Mouse (Mus musculus): Measurements from ENCODE around the gene Strbp. TPM values are rescaled to one million over a fixed set of nuclear protein-coding genes. Genes with fewer than 3 reads are reported as not detected.

Gene Strbp
- polyA plus RNA-seq, 1 experiment from 2014 or later: 38.1 TPM

GRCm38 (mm10) chr2:37572141-37572540 is 131.5 kb downstream of the Strbp start:
- Histone ChIP-seq H3K4me2 (ENCODE audit: low read depth, low read length) (no peak overlapping the region), H3K27me3 (replicated peaks; ENCODE audit: control insufficient read depth, insufficient read depth, low read length) (no peaks in the 10 kb centered on the region), H3K9me3 (ENCODE audit: control insufficient read depth, low read length) (no peaks in the 10 kb centered on the region), H3K4me3 (ENCODE audit: low read depth, low read length) (no peak overlapping the region), H3K36me3 (ENCODE audit: control insufficient read depth, insufficient read depth, low read length) (peaks cover 16% of the 10 kb centered on the region; the same call in 1 of the 2 replicates), H3K9ac (ENCODE audit: low read depth, low read length) (no peak overlapping the region), H3K4me1 (ENCODE audit: control insufficient read depth, insufficient read depth, low read length) (no peaks in the 10 kb centered on the region), H3K27ac (replicated peaks; ENCODE audit: low read depth, low read length) (no peak overlapping the region)
- WGBS: 92% methylated on average over 2 of the region's 2 CpGs
- DNase-seq (ENCODE audit: low spot score) (no peak), ATAC-seq (ENCODE audit: low read depth) (no peak)

GRCm38 (mm10) chr2:37570703-37571102 is 133.0 kb downstream of the Strbp start:
- Histone ChIP-seq H3K9me3 (ENCODE audit: control insufficient read depth, low read length) (no peaks in the 10 kb centered on the region), H3K27me3 (replicated peaks; ENCODE audit: control insufficient read depth, insufficient read depth, low read length) (no peaks in the 10 kb centered on the region), H3K36me3 (ENCODE audit: control insufficient read depth, insufficient read depth, low read length) (peaks cover 29% of the 10 kb centered on the region), H3K27ac (replicated peaks; ENCODE audit: low read depth, low read length) (no peak overlapping the region), H3K4me1 (ENCODE audit: control insufficient read depth, insufficient read depth, low read length) (no peaks in the 10 kb centered on the region), H3K4me2 (ENCODE audit: low read depth, low read length) (no peak overlapping the region), H3K4me3 (ENCODE audit: low read depth, low read length) (no peak overlapping the region), H3K9ac (ENCODE audit: low read depth, low read length) (no peak overlapping the region)
- WGBS: 86% methylated on average over 2 of the region's 2 CpGs
- DNase-seq (ENCODE audit: low spot score) (peak; percentile 18), ATAC-seq (ENCODE audit: low read depth) (no peak)

DNA sequence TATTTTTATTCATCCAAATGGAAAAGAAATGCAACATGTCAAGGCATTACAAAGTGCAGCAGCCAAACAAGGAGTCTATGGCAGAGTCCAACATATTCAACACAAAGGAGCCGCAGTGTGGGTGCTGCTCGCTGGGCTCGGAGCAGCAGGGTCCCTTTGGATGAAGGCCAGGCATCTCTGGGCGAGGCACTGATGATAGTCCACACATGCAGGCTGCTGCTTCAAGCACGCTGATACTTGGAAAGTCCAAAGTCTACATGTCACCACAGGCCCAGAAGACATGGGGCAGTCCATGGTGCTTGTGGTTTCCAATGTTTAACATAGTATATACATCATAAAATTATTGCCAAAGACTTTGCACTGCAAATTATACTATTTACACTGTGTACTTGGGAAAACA is 133.8 kb downstream of the Strbp start:
- peak; percentile 10 for DNase-seq (ENCODE audit: low spot score)
- H3K27me3 ChIP-seq (replicated peaks; ENCODE audit: control insufficient read depth, insufficient read depth, low read length): no peaks in the 10 kb centered on the region
- H3K9ac ChIP-seq (ENCODE audit: low read depth, low read length): no peak overlapping the region
- H3K4me1 ChIP-seq (ENCODE audit: control insufficient read depth, insufficient read depth, low read length): no peaks in the 10 kb centered on the region
- no peaks in the 10 kb centered on the region for H3K9me3 ChIP-seq (ENCODE audit: control insufficient read depth, low read length)
- no peak overlapping the region for H3K4me2 ChIP-seq (ENCODE audit: low read depth, low read length)
- H3K4me3 ChIP-seq (ENCODE audit: low read depth, low read length): no peak overlapping the region
- H3K36me3 ChIP-seq (ENCODE audit: control insufficient read depth, insufficient read depth, low read length): peaks cover 36% of the 10 kb centered on the region
- H3K27ac ChIP-seq (replicated peaks; ENCODE audit: low read depth, low read length): no peak overlapping the region
- no peak for ATAC-seq (ENCODE audit: low read depth)
- 81% methylated on average over 5 of the region's 5 CpGs for WGBS

GRCm38 (mm10) chr2:37566035-37566434 is 137.6 kb downstream of the Strbp start:
- H3K9ac ChIP-seq (ENCODE audit: low read depth, low read length): no peak overlapping the region
- DNase-seq (ENCODE audit: low spot score) (no peak), ATAC-seq (ENCODE audit: low read depth) (no peak)
- no peaks in the 10 kb centered on the region for H3K4me1 ChIP-seq (ENCODE audit: control insufficient read depth, insufficient read depth, low read length)
- no peaks in the 10 kb centered on the region for H3K9me3 ChIP-seq (ENCODE audit: control insufficient read depth, low read length)
- H3K36me3 ChIP-seq (ENCODE audit: control insufficient read depth, insufficient read depth, low read length): peaks cover 69% of the 10 kb centered on the region
- H3K27me3 ChIP-seq (replicated peaks; ENCODE audit: control insufficient read depth, insufficient read depth, low read length): no peaks in the 10 kb centered on the region
- WGBS: 71% methylated on average over 1 of the region's 1 CpGs
- H3K4me3 ChIP-seq (ENCODE audit: low read depth, low read length): no peak overlapping the region
- H3K27ac ChIP-seq (replicated peaks; ENCODE audit: low read depth, low read length): no peak overlapping the region
- no peak overlapping the region for H3K4me2 ChIP-seq (ENCODE audit: low read depth, low read length)

GRCm38 (mm10) chr2:37565579-37565978 is 138.1 kb downstream of the Strbp start:
- Histone ChIP-seq H3K4me1 (ENCODE audit: control insufficient read depth, insufficient read depth, low read length) (no peaks in the 10 kb centered on the region), H3K27me3 (replicated peaks; ENCODE audit: control insufficient read depth, insufficient read depth, low read length) (no peaks in the 10 kb centered on the region), H3K36me3 (ENCODE audit: control insufficient read depth, insufficient read depth, low read length) (peaks cover 74% of the 10 kb centered on the region), H3K27ac (replicated peaks; ENCODE audit: low read depth, low read length) (no peak overlapping the region), H3K4me2 (ENCODE audit: low read depth, low read length) (no peak overlapping the region), H3K9me3 (ENCODE audit: control insufficient read depth, low read length) (no peaks in the 10 kb centered on the region), H3K4me3 (ENCODE audit: low read depth, low read length) (no peak overlapping the region), H3K9ac (ENCODE audit: low read depth, low read length) (no peak overlapping the region)
- no peak for DNase-seq (ENCODE audit: low spot score)
- ATAC-seq (ENCODE audit: low read depth): no peak
- 66% methylated on average over 2 of the region's 2 CpGs for WGBS

DNA sequence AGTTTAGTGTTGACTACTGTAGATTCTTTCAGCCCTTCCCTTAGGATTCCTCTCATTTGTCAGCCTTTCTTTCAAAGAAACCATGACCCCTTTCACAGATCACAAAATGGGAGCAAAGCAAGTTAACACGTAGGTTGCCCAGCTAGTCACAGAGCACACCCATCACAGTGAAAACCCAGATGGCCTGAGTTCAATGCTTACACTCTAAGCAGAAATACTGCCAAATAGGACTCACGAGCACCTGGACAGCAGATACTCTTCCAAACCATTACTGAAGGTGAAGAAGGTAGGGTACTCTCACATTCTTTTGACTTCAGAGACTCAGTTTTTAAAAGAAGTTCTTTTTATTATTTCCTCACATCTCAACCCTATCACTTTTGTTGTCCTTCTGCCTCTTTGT is 147.3 kb downstream of the Strbp start:
- Histone ChIP-seq H3K36me3 (ENCODE audit: control insufficient read depth, insufficient read depth, low read length) (peaks cover 89% of the 10 kb centered on the region), H3K27me3 (replicated peaks; ENCODE audit: control insufficient read depth, insufficient read depth, low read length) (no peaks in the 10 kb centered on the region), H3K9me3 (ENCODE audit: control insufficient read depth, low read length) (0 out of 2 replicates have a peak, but pooled peaks cover 5% of the 10 kb centered on the region), H3K4me1 (ENCODE audit: control insufficient read depth, insufficient read depth, low read length) (no peaks in the 10 kb centered on the region), H3K4me3 (ENCODE audit: low read depth, low read length) (no peak overlapping the region), H3K27ac (replicated peaks; ENCODE audit: low read depth, low read length) (no peak overlapping the region), H3K9ac (ENCODE audit: low read depth, low read length) (no peak overlapping the region), H3K4me2 (ENCODE audit: low read depth, low read length) (no peak overlapping the region)
- WGBS: 72% methylated on average over 2 of the region's 2 CpGs
- DNase-seq (ENCODE audit: low spot score) (no peak), ATAC-seq (ENCODE audit: low read depth) (no peak)

- Histone ChIP-seq H3K36me3 (ENCODE audit: control insufficient read depth, insufficient read depth, low read length) (peaks cover 87% of the 10 kb centered on the region), H3K9ac (ENCODE audit: low read depth, low read length) (no peak overlapping the region), H3K27me3 (replicated peaks; ENCODE audit: control insufficient read depth, insufficient read depth, low read length) (no peaks in the 10 kb centered on the region), H3K27ac (replicated peaks; ENCODE audit: low read depth, low read length) (no peak overlapping the region), H3K4me2 (ENCODE audit: low read depth, low read length) (no peak overlapping the region), H3K4me3 (ENCODE audit: low read depth, low read length) (no peak overlapping the region), H3K9me3 (ENCODE audit: control insufficient read depth, low read length) (0 out of 2 replicates have a peak, but pooled peaks cover 2% of the 10 kb centered on the region), H3K4me1 (ENCODE audit: control insufficient read depth, insufficient read depth, low read length) (no peaks in the 10 kb centered on the region)
- DNase-seq (ENCODE audit: low spot score): no peak
- ATAC-seq (ENCODE audit: low read depth): no peak
- 97% methylated on average over 1 of the region's 1 CpGs for WGBS
These were observed 154.2 kb downstream of the Strbp start for GRCm38 (mm10) chr2:37549346-37550012.

- H3K4me1 ChIP-seq (ENCODE audit: control insufficient read depth, insufficient read depth, low read length): no peaks in the 10 kb centered on the region
- no peak overlapping the region for H3K27ac ChIP-seq (replicated peaks; ENCODE audit: low read depth, low read length)
- no peak overlapping the region for H3K4me3 ChIP-seq (ENCODE audit: low read depth, low read length)
- no peaks in the 10 kb centered on the region for H3K27me3 ChIP-seq (replicated peaks; ENCODE audit: control insufficient read depth, insufficient read depth, low read length)
- peaks cover 40% of the 10 kb centered on the region for H3K36me3 ChIP-seq (ENCODE audit: control insufficient read depth, insufficient read depth, low read length)
- WGBS: 75% methylated on average over 3 of the region's 3 CpGs
- H3K4me2 ChIP-seq (ENCODE audit: low read depth, low read length): no peak overlapping the region
- H3K9me3 ChIP-seq (ENCODE audit: control insufficient read depth, low read length): no peaks in the 10 kb centered on the region
- DNase-seq (ENCODE audit: low spot score) (peak; percentile 4), ATAC-seq (ENCODE audit: low read depth) (no peak)
- no peak overlapping the region for H3K9ac ChIP-seq (ENCODE audit: low read depth, low read length)
These were observed 172.0 kb downstream of the Strbp start for GRCm38 (mm10) chr2:37531639-37532038.

DNA sequence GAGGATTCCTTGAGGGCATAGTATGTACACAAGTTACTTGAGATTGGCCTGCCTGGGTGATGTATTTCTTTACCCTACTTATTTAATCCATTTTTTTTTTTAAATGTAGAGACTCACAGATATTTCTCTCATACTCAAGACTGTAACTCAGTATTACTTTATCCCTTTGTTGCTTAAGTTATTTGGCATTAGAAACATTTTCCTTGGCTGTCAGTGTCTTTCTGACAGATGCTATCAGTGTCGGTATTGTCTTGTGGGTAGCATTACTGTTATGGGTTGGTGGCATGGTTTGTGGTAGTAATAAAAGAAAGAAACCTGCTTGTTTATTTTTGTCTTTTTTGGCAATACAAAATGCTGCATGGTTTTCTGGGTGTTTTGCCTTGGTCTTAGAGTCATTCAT is 172.9 kb downstream of the Strbp start:
- Histone ChIP-seq H3K36me3 (ENCODE audit: control insufficient read depth, insufficient read depth, low read length) (peaks cover 31% of the 10 kb centered on the region), H3K27ac (replicated peaks; ENCODE audit: low read depth, low read length) (no peak overlapping the region), H3K4me1 (ENCODE audit: control insufficient read depth, insufficient read depth, low read length) (no peaks in the 10 kb centered on the region), H3K9ac (ENCODE audit: low read depth, low read length) (no peak overlapping the region), H3K4me2 (ENCODE audit: low read depth, low read length) (no peak overlapping the region), H3K4me3 (ENCODE audit: low read depth, low read length) (no peak overlapping the region), H3K27me3 (replicated peaks; ENCODE audit: control insufficient read depth, insufficient read depth, low read length) (no peaks in the 10 kb centered on the region), H3K9me3 (ENCODE audit: control insufficient read depth, low read length) (no peaks in the 10 kb centered on the region)
- 87% methylated on average over 1 of the region's 1 CpGs for WGBS
- no peak for DNase-seq (ENCODE audit: low spot score)
- no peak for ATAC-seq (ENCODE audit: low read depth)
